Mouse (Mus musculus) hindbrain, embryonic 11.5 days (tissue): ENCODE measurements at regions not wholly inside any gene's neighbourhood (a gene's known extent, or its start where the extent isn't known, plus 50 kb on each side); places are given as distances from the start of the nearest gene placed in this dataset.

Experiments
- ATAC-seq: fragments of 200-750 bp; cut with Nextera tagmentation; 2 replicates; pipeline ENCODE4 v1.8.0; 2017; ENCODE audit warnings: mild to moderate bottlenecking, moderate TSS enrichment, moderate library complexity; ENCODE audit not compliant: low FRiP score
- DNase-seq: peaks from one replicate; pipeline ENCODE4 v3.0.0-alpha.2; 2015; ENCODE audit warnings: low spot score
- H3K27ac ChIP-seq: fragments of 300-500 bp; sonication (generic); 2 replicates; pipeline ENCODE4 v1.5.1; 2014; ENCODE audit warnings: mild to moderate bottlenecking, low read depth, low read length
- H3K27me3 ChIP-seq: fragments of 300-500 bp; sonication (generic); 2 replicates; pipeline ENCODE4 v1.6.1; 2014; ENCODE audit warnings: mild to moderate bottlenecking, low read length, moderate library complexity, mixed read lengths; ENCODE audit not compliant: control insufficient read depth, insufficient read depth
- H3K36me3 ChIP-seq: fragments of 300-500 bp; sonication (generic); 2 replicates; pipeline ENCODE4 v1.6.1; 2014; ENCODE audit warnings: mild to moderate bottlenecking, low read length, moderate library complexity, mixed read lengths; ENCODE audit not compliant: control insufficient read depth, insufficient read depth
- H3K4me1 ChIP-seq: fragments of 300-500 bp; sonication (generic); replicated peaks from 2 replicates; pipeline ENCODE4 v1.6.1; 2014; ENCODE audit warnings: low read length, mixed read lengths; ENCODE audit not compliant: control insufficient read depth, insufficient read depth
- H3K4me2 ChIP-seq: fragments of 300-500 bp; sonication (generic); replicated peaks from 2 replicates; pipeline ENCODE4 v1.6.1; 2014; ENCODE audit warnings: mild to moderate bottlenecking, low read depth, low read length
- H3K4me3 ChIP-seq: fragments of 300-500 bp; sonication (generic); 2 replicates; pipeline ENCODE4 v1.5.1; 2014; ENCODE audit warnings: low read depth, low read length
- H3K9ac ChIP-seq: fragments of 300-500 bp; sonication (generic); 2 replicates; pipeline ENCODE4 v1.6.1; 2014; ENCODE audit warnings: low read depth, low read length
- H3K9me3 ChIP-seq: fragments of 300-500 bp; sonication (generic); 2 replicates; pipeline ENCODE4 v1.6.1; 2016; ENCODE audit warnings: low read length; ENCODE audit not compliant: control insufficient read depth
- WGBS: fragments of 180-500 bp; shearing (Covaris S2); extraction: QIAGEN DNeasy Blood & Tissue Kit; methylation state at CpG from one replicate; pipeline ENCODE4 v1.1.7; 2014; 5-methylcytosine and 5-hydroxymethylcytosine counted together

- H3K4me2 ChIP-seq: no peak overlapping the region
- no peaks in the 10 kb centered on the region for H3K36me3 ChIP-seq
- H3K9me3 ChIP-seq: no peaks in the 10 kb centered on the region
- 87% methylated on average over 4 of the region's 4 CpGs for WGBS
- H3K27ac ChIP-seq: no peak overlapping the region
- no peak overlapping the region for H3K4me3 ChIP-seq
- no peaks in the 10 kb centered on the region for H3K27me3 ChIP-seq
- no peak overlapping the region for H3K9ac ChIP-seq
- DNase-seq (no peak), ATAC-seq (no peak)
- no peaks in the 10 kb centered on the region for H3K4me1 ChIP-seq
These were observed 78.2 kb upstream of the Arl4c start for GRCm38 (mm10) chr1:88780262-88780661.

DNA sequence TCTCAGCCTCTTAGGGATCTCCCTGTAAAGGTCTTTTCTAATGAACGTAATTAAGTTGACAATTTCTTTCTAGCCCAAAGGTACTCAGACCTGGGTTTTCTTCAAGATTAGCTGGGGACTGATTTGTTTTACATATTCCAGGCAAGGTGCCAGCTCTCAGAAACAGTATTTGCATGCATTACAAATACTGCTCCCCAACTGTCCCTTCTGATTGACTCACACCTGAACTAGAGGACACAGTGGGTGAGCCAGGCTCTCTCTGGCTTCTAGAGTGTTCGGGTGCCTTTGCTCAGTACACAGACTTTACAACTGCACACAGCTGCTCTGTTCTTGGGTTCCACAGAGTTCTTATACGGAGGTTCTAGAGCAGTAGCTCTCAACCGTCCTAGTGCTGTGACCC is 81.1 kb upstream of the Arl4c start:
- Histone ChIP-seq H3K4me2 (no peak overlapping the region), H3K9ac (no peak overlapping the region), H3K27ac (no peak overlapping the region), H3K4me3 (no peak overlapping the region), H3K4me1 (no peaks in the 10 kb centered on the region), H3K36me3 (no peaks in the 10 kb centered on the region), H3K27me3 (no peaks in the 10 kb centered on the region), H3K9me3 (no peaks in the 10 kb centered on the region; the same call in 1 of the 2 replicates)
- ATAC-seq (no peak), DNase-seq (no peak)
- 86% methylated on average over 4 of the region's 4 CpGs for WGBS

GRCm38 (mm10) chr1:88784866-88785620 is 83.0 kb upstream of the Arl4c start:
- Histone ChIP-seq H3K27ac (no peak overlapping the region), H3K4me2 (no peak overlapping the region), H3K4me1 (no peaks in the 10 kb centered on the region), H3K4me3 (no peak overlapping the region), H3K9ac (no peak overlapping the region), H3K27me3 (no peaks in the 10 kb centered on the region), H3K36me3 (no peaks in the 10 kb centered on the region), H3K9me3 (no peaks in the 10 kb centered on the region; the same call in 1 of the 2 replicates)
- DNase-seq (no peak), ATAC-seq (no peak)
- 73% methylated on average over 4 of the region's 5 CpGs for WGBS

- no peak overlapping the region for H3K9ac ChIP-seq
These were observed 84.0 kb upstream of the Arl4c start for GRCm38 (mm10) chr1:88786066-88786465.

GRCm38 (mm10) chr1:88790674-88791073 is 88.7 kb upstream of the Arl4c start:
- no peak overlapping the region for H3K4me3 ChIP-seq
- ATAC-seq (no peak), DNase-seq (no peak)
- no peak overlapping the region for H3K9ac ChIP-seq
- H3K36me3 ChIP-seq: no peaks in the 10 kb centered on the region
- no peaks in the 10 kb centered on the region for H3K27me3 ChIP-seq
- H3K27ac ChIP-seq: no peak overlapping the region
- H3K4me2 ChIP-seq: no peak overlapping the region
- 79% methylated on average over 7 of the region's 7 CpGs for WGBS
- no peaks in the 10 kb centered on the region for H3K4me1 ChIP-seq
- no peaks in the 10 kb centered on the region; the same call in 1 of the 2 replicates for H3K9me3 ChIP-seq

More at GRCm38 (mm10) chr1:88786066-88786465, 84.0 kb upstream of the Arl4c start:
- no peaks in the 10 kb centered on the region for H3K4me1 ChIP-seq
- no peaks in the 10 kb centered on the region for H3K27me3 ChIP-seq
- no peaks in the 10 kb centered on the region; the same call in 1 of the 2 replicates for H3K9me3 ChIP-seq
- no peak overlapping the region for H3K27ac ChIP-seq
- DNase-seq: no peak
- no peak overlapping the region for H3K4me3 ChIP-seq
- WGBS: 91% methylated on average over 14 of the region's 14 CpGs
- ATAC-seq: no peak
- H3K36me3 ChIP-seq: no peaks in the 10 kb centered on the region
- H3K4me2 ChIP-seq: no peak overlapping the region

- no peak for ATAC-seq
- H3K9ac ChIP-seq: no peak overlapping the region
- no peaks in the 10 kb centered on the region for H3K36me3 ChIP-seq
- no peak overlapping the region for H3K4me3 ChIP-seq
- no peaks in the 10 kb centered on the region for H3K9me3 ChIP-seq
- no peak overlapping the region for H3K4me2 ChIP-seq
- H3K4me1 ChIP-seq: 0 out of 2 replicates have a peak, but pooled peaks cover 4% of the 10 kb centered on the region
- peak; percentile 9 for DNase-seq
- no peaks in the 10 kb centered on the region for H3K27me3 ChIP-seq
- 80% methylated on average over 10 of the region's 10 CpGs for WGBS
- no peak overlapping the region for H3K27ac ChIP-seq
These were observed 92.9 kb upstream of the Arl4c start for GRCm38 (mm10) chr1:88794926-88795325.

DNA sequence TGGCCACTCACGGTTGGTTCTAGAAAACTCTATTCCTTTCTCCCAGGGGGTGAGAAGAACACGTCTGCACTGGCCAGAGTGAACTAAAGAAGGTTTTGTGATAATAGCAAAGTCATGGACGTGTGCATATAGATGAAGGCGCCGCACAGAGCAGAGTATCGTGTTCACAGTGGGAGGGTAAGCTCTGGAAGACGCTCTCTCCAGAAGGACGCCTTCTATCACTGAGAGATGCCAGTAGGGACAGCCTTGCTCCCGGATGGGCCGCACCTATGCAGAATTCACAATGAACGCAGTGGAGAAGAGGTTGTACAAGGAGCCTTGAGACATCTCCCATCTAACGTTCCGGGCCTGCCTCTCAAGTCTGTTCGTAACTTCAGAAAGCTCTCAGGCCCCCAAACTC is 96.5 kb upstream of the Arl4c start:
- Histone ChIP-seq H3K27ac (no peak overlapping the region), H3K9ac (no peak overlapping the region), H3K4me3 (no peak overlapping the region), H3K27me3 (no peaks in the 10 kb centered on the region), H3K4me1 (0 out of 2 replicates have a peak, but pooled peaks cover 4% of the 10 kb centered on the region), H3K9me3 (no peaks in the 10 kb centered on the region), H3K36me3 (no peaks in the 10 kb centered on the region), H3K4me2 (no peak overlapping the region)
- DNase-seq (peak; percentile 4), ATAC-seq (no peak)
- WGBS: 75% methylated on average over 14 of the region's 14 CpGs

GRCm38 (mm10) chr1:88798874-88799273 is 96.9 kb upstream of the Arl4c start:
- Histone ChIP-seq H3K36me3 (no peaks in the 10 kb centered on the region), H3K4me3 (no peak overlapping the region), H3K9ac (no peak overlapping the region), H3K4me1 (0 out of 2 replicates have a peak, but pooled peaks cover 4% of the 10 kb centered on the region), H3K9me3 (no peaks in the 10 kb centered on the region), H3K27ac (no peak overlapping the region), H3K4me2 (no peak overlapping the region), H3K27me3 (no peaks in the 10 kb centered on the region)
- no peak for ATAC-seq
- no peak for DNase-seq
- 41% methylated on average over 8 of the region's 8 CpGs for WGBS

GRCm38 (mm10) chr1:88799343-88799742 is 97.3 kb upstream of the Arl4c start:
- peak; percentile 38 for DNase-seq
- H3K4me3 ChIP-seq: no peak overlapping the region
- no peak overlapping the region for H3K9ac ChIP-seq
- no peak overlapping the region for H3K4me2 ChIP-seq
- H3K36me3 ChIP-seq: no peaks in the 10 kb centered on the region
- H3K9me3 ChIP-seq: no peaks in the 10 kb centered on the region
- no peaks in the 10 kb centered on the region for H3K27me3 ChIP-seq
- H3K4me1 ChIP-seq: 0 out of 2 replicates have a peak, but pooled peaks cover 4% of the 10 kb centered on the region
- H3K27ac ChIP-seq: no peak overlapping the region
- no peak for ATAC-seq
- 27% methylated on average over 7 of the region's 7 CpGs for WGBS
